In genomic region chr7:130049461-130049860, GRCm38 (mm10) we compare ENCODE assay signal across 20 mouse cellular contexts.
"Had no signal": no experiment of that assay in that cellular context is flagged by ENCODE, and none has a peak within 500 bp of the region (broad histone marks: within the 10 kb centered on the region; RNA-seq: fewer than 3 reads in every experiment).

No protein-coding gene starts in this region.

- ATAC-seq: intestine, postnatal 0 days had no signal

- H3K4me1 ChIP-seq: liver, embryonic 13.5 days; neural tube, embryonic 15.5 days had no signal

- H3K27ac ChIP-seq: layer of hippocampus, adult 2 months; left cerebral cortex, adult 2 months; liver, embryonic 13.5 days; neural tube, embryonic 12.5 days; neural tube, embryonic 15.5 days; stomach, postnatal 0 days had no signal

- H3K4me3 ChIP-seq: layer of hippocampus, adult 2 months; left cerebral cortex, adult 2 months; liver, embryonic 13.5 days; neural tube, embryonic 12.5 days; neural tube, embryonic 15.5 days had no signal

- DNase-seq: kidney, adult 8-10 months; kidney, postnatal 14 days; layer of hippocampus, adult 9-11 months; liver, embryonic 13.5 days; lung, adult 2 months; lung, postnatal 14 days; lung, postnatal 4 days; midbrain, embryonic 14.5 days; right cerebral cortex, adult 18-20 months; right cerebral cortex, postnatal 14 days; right cerebral cortex, postnatal 4 days; thymus, adult 2 months; thymus, postnatal 14 days; thymus, postnatal 4 days had no signal

- H3K36me3 ChIP-seq: liver, embryonic 13.5 days; neural tube, embryonic 12.5 days; neural tube, embryonic 15.5 days had no signal

- H3K4me2 ChIP-seq: liver, embryonic 13.5 days; neural tube, embryonic 12.5 days; neural tube, embryonic 15.5 days had no signal

- H3K9ac ChIP-seq: liver, embryonic 13.5 days; neural tube, embryonic 12.5 days; neural tube, embryonic 15.5 days had no signal

- H3K9me3 ChIP-seq: liver, embryonic 13.5 days; neural tube, embryonic 12.5 days; neural tube, embryonic 15.5 days had no signal

- H3K27me3 ChIP-seq: liver, embryonic 13.5 days; neural tube, embryonic 12.5 days; neural tube, embryonic 15.5 days had no signal
